Mouse (Mus musculus): ENCODE measurements at regions not wholly inside any gene's neighbourhood (a gene's known extent, or its start where the extent isn't known, plus 50 kb on each side); places are given as distances from the start of the nearest gene placed in this dataset.

DNA sequence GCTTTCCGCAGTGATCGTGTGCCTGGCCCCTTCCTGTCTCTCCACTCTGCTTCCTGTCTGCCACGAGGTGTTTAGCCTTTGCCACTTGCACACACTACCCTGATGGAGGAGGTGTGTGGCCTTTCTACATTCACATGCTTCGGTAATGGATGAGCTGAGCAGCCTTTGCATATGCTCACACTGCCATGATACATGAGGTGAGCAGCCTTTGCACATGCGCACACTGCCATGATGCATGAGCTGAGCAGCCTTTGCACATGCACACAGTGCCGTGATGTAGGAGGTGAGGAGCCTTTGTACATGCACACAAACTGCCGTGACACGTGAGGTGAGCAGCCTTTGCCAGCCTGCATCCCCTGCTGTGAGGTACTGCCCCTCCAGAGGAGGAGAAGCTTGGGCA, 58.3 kb downstream of the Erv3 start:
- no peak for DNase-seq (ENCODE audit: low spot score in 2 of 2)

DNA sequence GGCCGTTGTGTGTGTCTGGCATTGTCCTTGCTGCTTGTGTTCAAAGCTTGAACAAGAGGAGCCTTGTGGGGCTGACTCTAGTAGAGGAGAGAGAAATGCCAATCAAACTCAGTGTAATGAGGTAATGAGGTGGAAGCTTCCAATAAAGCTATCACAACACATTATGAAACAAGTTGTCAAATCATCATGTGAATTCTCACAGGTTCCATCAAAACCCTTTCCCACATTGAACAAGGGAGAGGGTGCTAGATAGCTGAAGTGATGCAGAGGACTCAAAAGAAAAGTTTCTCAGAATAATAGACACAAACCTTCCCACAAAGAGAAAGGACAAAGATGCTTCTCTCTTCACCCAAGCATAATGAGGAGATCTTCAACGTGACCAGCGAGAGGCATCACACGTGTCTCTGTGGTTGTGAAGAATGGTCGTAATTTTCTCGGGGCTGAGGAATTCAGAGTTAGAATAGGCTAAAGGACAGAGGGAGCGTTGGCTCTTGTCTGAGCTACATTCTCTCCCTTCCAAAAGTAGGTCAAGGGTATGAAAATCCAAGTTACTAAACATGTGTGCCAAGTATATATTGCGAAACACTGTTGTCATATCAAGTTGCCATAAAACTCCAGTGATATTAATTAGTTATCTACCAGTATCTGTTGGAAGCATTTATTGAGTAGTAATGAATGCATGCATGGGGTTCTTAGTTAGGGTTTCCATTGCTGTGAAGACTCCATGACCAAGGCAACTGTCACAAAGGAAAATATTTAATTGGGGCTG, 59.2 kb downstream of the Erv3 start:
- DNase-seq (ENCODE audit: low spot score in 2 of 2) = no peak

DNA sequence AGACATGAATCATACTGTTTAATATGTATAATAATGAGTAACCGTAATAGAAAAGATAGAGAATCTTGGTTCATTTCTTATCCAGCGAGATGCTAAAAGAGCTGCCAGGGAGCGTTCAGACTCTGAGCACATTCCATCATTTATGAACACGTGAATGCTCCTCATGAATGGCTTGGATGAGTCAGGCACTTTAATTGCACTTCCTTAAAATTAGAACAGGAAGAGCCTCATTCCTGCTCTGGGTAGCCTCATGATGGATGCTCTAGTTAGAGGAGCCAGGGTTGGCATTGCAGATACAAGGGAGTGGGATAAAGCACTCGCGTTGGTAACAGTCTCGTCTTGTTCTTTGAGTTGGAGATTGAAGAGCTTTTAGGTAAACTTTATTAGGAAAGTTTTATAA, 60.1 kb downstream of the Erv3 start:
- no peak for DNase-seq (ENCODE audit: low spot score in 2 of 2)

DNA sequence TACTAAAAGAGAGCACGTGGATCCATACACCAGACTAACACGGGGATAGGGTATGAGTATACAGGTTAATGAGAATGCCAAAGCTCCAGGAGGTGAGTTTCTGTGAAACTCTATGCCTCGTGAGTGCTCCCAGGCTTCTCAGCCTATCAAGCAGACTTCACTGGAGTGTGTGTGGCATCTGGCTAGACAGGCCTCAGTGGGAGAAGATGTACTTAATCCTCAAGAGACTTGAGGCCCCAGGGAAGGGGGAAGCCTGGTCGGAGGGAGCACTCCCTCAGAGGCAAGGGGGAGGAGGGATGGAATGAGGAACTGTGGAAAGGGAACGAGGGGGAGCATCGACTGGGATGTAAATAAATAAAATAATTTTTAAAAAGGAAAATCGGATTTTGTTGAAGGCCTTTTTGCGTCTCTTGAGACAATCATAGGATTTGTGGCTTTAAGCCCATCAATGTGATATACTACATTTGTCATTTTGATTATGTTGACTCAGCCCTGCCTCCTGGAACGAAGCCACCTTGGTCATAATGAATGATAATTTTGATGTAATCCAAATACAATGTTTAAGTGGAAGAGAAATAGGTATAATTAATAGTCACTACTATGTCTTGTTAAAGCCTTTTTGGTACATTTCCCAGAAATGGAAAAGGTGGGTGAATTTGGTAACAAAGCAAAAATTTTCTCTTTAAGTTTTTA, 62.4 kb downstream of the Erv3 start:
- no peak for DNase-seq (ENCODE audit: low spot score in 2 of 2)

DNA sequence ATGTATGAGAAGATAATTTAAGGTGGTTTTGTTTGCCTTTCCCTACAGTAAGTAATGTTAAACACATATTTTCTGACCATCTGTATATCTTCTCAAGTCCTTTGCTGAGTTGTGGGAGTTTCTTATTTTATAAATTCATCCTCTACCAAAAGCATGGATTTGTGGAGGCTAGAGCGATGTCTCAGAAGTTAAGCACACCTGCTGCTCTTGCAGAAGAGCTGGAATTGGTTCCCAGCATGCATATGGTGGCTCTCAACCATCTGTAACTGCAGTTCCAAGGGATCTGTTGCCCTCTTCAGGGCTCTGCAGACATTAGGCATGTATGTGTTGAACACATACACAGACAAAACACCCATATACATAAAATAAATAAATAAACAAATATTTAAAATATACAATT, 84.2 kb downstream of the Erv3 start:
- DNase-seq (ENCODE audit: low spot score in 2 of 2) = no peak

DNA sequence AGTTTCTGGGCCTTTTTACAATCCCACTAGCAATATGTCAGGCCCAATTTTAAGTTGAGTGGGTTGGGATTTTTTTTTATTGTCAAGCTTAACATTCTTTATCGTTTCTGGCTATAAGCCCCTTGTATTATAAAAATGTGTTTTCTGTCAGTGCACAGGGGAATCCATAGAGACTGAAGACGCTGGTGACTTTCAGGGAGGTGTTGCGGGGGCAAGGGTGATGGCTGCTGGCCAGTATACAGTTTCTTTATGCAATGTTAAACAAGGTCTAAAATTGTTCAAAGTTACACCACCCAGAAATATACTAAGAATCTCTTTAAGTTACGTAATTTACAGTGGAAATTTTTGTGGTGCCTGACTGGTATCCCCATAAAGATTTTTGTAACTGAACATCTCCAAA, 85.9 kb downstream of the Erv3 start:
- DNase-seq (ENCODE audit: low spot score in 2 of 2) = no peak

DNA sequence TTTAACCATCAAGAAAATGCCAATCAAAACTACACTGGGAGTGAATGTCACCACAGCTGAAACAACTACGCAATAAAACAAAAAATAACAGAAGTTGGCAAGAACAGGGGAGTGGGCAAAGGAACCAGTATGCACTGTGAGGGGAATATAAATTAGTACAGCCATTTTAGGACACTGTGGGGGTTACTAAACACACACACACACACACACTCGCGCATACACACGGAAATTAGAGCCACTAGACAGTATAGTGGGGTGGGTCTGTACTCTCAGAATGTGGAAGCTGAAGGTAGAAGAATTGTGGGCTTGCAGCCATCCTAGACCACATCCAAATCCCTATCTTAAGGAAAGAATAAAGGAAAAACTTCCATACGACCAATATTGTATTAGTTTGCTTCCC, 87.4 kb downstream of the Erv3 start:
- no peak for DNase-seq (ENCODE audit: low spot score in 2 of 2)

DNA sequence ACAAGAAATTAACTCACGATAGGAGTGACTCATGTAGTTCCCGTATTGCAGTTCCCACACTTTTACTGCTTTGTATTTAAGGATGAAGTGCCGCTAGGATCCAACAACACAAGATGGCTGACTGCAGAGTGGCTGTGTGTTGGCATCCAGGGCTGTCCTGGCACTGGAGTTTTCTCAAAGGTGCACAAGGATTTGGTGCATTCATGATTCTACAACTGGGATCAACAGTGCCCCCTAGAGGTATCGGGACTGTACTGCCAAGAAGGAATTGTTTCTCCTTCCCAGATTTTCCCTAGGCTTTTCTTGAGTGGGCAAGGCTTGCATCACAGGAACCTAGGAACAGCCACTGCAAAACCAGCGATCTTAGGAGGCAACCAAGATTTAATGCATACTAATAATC, 88.7 kb downstream of the Erv3 start:
- peak; percentile 37 to 53 for DNase-seq (ENCODE audit: low spot score in 2 of 2)

DNA sequence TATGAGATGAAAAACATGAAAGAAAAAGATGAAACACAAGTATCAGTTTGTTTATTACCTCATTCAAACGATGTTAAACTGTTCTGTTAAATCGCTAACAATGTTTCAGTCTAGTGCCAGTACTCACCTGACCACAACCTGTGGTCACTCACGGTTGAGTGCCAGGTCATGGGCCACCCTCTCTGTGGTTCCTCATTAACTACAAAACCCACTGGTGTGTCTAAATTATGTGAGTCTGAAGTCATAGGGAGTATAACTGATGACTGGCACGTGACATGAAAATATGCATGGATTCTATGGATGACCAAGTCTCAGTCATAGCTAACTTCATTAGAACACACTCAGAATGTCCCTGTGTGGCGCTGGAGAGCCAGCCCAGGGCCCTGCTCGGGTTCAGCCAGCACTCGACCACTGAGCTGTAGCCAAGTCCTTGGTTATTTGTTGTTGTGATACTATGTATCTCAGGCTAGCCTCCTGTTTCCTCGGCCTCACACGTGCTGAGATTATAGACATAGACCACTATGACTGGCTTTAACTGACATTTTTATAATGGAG, 89.8 kb downstream of the Erv3 start:
- DNase-seq (ENCODE audit: low spot score in 2 of 2) = no peak

DNA sequence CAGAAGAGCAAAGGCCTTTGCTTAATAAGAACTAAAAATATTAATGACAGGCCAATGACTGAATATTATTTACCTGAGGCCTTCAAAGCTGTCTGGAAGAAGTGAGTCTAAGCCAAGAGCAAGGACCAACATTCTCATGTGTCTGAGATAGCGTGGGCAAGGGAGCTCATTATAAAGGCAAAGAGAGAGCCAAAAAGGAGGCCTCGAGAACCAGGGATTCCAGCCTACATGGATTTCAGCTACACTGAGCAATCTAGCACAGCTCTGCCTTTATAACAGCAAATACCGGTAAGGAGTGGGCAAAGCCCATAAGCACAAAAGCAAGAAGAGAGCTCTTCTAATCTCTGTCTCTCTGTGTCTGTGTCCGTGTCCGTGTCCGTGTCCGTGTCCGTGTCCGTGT, 93.0 kb downstream of the Erv3 start:
- no peak for DNase-seq (ENCODE audit: low spot score in 2 of 2)

DNA sequence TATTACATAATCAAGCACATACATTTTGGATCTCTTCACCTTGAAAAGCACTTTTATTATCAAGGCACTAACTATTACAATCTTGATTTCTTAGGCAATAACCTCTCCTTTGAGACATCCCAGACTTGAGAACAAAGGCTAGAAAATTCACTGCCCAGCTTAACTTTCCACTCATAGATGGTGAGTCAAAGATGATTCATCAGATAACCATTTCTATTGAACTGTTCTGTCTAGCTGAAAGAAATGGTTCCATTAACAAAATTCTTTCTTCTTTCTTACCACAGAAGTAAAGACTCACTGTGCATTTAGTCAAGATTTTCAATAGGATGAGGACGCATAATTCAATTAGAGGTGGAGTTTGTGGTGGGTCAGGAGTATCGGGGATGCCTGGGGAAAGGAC, 98.0 kb downstream of the Erv3 start:
- DNase-seq (ENCODE audit: low spot score in 2 of 2) = no peak

DNA sequence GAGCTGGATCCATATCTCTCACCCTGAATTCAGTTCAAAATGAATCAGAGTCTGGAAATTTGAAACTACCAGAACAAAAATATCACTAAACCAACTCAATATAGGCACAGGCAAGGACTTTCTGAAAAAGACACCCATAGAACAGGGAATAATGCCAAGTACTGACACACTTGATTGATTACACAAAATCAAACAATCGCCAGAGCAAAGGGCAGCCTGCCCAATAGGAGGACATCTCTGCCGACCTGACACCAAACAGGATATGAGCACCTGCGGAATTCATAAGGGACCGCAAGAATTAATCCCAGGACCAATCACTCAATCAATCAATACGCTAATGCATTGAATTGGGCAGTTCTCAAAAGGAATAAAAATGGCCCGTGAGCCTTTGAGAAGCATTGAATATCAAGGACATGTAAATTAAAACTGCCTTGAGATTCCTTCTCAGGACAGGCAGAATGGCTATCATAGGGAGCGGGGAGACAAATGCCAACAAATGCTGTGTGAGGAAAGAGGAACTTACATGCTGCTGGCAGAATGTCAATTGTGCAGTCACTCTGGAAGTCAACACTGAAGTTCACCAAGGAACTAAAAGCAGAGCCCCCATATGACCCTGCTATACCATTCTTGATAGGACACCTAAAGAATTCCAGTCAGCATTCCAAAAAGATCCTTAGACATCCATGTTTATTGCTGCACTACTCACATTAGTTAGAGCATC, 102.2 kb downstream of the Erv3 start:
- DNase-seq (ENCODE audit: low spot score in 2 of 2) = no peak

DNA sequence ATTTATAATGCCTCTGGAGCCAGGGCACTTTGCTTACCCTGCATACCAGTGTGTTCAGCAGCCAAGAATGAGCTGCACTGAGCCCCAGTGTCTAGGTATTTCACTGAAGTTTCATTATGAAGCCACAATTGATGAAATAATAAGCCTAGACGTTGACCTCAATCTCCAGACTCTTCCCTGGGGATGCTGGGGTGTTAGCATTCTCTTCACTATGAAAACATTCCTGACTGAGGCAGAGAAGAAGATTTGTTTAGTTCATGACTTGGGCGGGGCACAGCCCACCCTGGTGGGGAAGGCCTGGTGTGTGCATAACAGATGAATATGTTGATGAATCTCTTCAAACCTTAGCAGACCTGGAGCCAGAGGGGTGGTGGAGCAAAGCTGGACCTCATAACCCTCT, 104.4 kb downstream of the Erv3 start:
- DNase-seq (ENCODE audit: low spot score in 2 of 2) = no peak

DNA sequence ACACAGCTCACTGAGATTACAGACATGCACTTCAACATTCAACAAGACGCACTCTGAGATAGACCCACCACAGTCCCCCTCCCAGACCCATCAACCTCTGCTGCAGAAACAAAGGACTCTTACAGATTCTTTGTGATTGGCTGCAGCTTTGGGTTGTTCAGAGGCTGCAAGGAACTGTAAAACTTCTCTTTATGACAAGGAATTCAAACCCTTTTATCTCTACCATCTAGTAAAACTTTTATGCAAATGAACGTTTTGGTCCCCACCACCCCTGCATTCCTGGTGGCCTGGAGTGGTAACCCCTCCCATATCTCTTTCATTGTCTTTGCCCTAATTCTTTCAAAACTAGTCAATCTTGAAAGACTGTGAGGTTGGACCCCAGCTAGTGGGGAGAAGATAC, 106.1 kb downstream of the Erv3 start:
- no peak for DNase-seq (ENCODE audit: low spot score in 2 of 2)

DNA sequence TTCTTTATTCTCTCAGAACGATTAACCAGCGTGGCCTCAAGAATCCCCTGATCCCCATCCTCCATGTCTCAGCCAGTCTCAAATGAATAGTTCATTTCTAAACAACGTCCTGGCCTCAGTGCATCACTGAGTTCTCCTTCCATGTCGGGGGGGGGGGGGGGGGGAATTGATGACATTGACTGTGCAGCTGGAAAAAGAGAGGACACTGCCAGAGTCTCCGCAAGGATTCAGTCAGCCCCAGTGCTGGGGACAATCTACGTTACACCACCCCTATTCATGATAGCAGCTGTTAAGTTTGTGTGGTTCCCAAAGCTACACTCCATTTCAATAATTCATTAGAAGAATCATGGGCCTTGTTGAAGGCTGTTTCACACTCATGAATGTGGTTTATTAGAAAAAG, 108.9 kb downstream of the Erv3 start:
- no peak for DNase-seq (ENCODE audit: low spot score in 2 of 2)

DNA sequence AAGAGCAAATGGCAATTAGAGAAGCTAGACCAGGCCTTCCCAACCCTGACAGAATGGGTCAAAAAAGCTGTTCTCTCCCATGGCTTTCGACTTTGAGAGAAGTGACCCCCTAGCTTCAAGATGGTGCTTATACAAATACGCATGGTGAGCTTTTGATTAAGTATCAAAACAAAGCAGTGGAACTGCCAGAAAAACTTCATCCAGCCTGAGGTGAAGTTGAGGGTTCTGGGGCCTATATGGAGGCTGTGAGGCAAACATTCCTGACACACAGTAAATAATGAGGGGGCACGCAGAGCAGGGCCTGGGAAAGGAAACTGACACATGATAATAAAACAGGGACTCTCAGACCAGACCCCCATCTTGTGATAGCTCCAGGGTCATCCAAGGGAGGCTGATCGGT, 109.3 kb downstream of the Erv3 start:
- DNase-seq (ENCODE audit: low spot score in 2 of 2) = no peak

DNA sequence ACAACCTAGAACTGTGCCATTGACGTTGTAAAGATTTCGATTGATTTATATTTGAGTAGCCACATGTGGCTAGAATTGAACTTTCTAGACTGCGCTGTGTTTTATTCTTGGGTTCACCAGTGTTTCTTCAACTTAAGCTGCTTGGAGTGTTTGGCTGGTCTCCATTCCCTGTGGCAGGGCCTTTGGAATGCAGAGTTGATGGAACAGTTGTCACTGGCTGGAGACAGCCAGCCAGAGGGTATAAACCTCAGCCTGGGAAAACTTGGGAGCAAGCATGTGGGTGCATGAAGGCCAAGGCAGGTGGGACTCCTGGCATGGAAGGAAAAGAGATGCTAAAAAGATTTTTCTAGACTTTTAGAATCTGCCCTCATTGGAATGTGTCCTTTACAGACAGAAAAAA, 109.8 kb downstream of the Erv3 start:
- DNase-seq (ENCODE audit: low spot score in 2 of 2) = no peak

DNA sequence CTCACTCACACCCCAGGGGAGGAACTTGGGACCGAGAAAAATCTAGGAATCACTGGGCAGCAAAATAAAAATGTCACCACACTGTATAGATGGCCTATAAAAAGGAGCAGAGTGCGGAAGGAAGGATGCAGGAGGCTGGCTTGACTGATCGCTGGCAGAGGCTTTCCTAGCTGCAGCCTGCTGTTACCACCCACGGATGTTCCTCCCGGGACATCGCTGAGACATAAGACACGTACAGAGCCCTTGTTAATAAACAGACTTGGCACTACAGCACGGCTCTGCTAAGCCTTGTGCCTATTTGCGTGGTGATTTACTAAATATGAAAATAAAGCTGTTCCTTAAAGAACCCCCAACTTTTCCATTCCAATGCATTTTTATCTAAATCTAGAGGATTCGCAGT, 110.8 kb downstream of the Erv3 start:
- DNase-seq (ENCODE audit: low spot score in 2 of 2) = peak; percentile 43 to 87

DNA sequence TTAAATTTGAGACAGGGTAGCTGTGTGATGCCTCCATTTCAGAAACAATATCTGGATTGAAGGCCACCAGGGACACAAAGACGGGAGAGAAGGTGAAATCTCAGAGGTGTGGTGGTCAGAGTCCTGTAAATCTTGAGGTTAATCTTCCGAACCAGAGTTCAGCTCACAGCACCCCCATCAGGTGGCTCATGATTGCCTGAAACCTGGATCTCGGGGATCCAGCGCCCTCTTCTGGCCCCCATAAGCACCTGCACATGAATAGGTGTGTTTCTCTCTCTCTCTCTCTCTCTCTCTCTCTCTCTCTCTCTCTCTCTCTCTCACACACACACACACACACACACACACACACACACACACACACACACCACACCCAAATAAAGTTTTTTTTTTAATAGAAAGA, 111.8 kb downstream of the Erv3 start:
- no peak for DNase-seq (ENCODE audit: low spot score in 2 of 2)

DNA sequence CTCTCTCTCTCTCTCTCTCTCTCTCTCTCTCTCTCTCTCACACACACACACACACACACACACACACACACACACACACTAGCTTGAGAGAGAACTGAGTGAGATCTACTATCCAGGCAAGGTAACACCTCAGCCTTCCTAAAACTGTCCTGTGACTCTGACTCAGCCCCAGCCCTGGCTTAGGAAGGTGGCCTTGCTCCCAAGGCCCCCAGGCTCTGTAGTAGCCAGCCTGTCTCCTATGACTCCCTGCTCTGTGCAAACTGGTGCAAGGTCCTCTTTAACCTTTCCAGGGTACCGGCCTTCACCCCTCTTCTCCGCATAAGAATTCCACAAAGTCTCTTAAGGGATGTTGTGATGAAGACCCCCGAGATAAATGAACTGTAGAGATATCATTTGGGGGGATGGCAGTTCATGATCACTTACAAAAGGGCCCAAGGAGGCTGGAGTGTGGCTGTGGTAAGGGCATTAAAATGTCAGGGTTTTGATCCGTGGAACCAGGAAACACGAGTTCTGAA, 114.1 kb downstream of the Erv3 start:
- no peak for DNase-seq (ENCODE audit: low spot score in 2 of 2)

DNA sequence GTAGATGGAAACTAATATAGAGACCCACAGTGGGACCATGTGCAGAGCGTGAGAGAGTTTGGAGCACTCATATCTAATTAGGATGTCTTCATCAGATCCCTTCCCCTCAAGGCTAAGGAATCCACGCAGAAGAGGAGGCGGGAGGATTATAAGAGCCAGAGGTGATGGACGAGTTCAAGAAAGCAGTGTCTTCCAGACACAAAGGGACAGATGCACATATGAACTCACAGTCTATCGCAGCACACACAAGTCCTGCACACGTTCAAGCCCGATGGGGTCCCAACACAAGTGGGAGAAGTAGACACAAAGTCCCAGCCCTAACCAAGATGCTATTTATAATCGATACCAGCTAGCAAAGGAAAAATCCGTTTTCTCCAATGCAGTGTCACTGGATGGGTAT, 114.6 kb downstream of the Erv3 start:
- no peak for DNase-seq (ENCODE audit: low spot score in 2 of 2)

DNA sequence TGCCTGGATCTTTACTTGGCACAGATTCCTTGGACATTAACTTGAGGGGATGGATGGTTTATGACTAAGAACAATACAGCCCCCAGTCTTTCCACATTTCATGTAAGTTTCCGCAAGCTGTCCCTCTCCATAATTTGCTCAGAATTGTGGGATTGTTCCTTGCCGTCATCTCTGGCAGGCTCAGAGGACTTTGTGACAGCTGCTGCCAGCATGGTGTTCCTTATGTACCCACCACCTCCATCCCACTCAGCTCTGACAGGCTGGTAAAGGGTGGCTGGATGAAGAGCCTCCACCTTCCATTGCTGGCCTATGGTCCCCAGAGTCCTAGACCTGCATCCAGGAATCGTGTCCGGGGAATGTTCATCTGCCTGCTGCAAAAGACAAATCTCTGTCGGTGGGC, 119.1 kb downstream of the Erv3 start:
- no peak for DNase-seq (ENCODE audit: low spot score in 2 of 2)

Data from left cerebral cortex, adult 8-10 months (tissue).